Mouse (Mus musculus) layer of hippocampus, adult 18-20 months (tissue): Measurements from ENCODE around the gene Hist2h4. TPM values are rescaled to one million over a fixed set of nuclear protein-coding genes. Genes with fewer than 3 reads are reported as not detected.
"Not testable (repeated sequence)": the region's sequence is repeated elsewhere in the genome, so short reads cannot be mapped to it uniquely, and the experiment has no call there.

Experiments
- DNase-seq, 2 experiments: peaks; one replicate each; pipeline ENCODE4 v3.0.0; 2022; ENCODE audit warnings: low spot score in 2 of 2
- total RNA-seq, 2 experiments: library from RNA; stranded (reverse); gene quantifications; 2 replicates each; pipeline ENCODE4 v1.2.3; 2021

Hist2h4 gene
- total RNA-seq, 2 experiments from 2014 or later, result 33.3 to 33.7 TPM

DNA sequence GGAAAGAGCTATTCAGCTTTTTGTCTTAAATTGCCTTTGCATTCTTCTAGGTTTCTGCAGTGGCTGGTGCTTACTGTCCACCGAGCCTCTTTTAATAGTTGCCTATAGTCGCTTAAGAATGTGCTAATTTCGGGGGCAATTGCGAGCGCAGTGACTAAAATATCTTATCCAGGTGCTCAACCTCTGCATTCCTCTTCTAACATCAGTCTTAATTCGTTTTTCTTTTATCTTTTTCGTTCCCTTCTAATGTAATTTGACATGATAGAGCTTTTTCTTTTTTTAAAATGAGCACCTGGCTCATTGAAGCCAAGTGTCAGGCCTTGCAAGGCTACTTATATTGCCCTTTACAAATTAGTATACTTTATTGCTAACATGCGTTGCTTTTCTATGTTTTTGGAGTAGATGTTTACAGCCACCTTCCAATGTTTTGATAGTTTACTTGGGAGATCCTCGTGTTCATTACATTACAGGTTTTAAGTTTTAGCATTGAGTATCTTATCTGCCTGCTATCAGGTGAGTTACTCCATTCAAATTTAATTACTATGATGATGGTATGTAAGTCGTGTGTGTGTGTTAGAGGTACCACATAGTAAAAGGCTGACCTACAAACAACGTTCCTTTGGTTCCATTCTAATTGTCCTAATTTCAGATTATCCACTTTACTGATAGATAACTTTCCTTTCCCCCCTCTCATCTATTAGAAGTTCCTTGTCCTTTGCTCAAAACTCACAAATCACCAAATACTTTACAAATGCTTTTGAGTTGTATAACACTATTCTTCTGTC is 15.6 kb downstream of the Hist2h4 start:
- no peak for DNase-seq

DNA sequence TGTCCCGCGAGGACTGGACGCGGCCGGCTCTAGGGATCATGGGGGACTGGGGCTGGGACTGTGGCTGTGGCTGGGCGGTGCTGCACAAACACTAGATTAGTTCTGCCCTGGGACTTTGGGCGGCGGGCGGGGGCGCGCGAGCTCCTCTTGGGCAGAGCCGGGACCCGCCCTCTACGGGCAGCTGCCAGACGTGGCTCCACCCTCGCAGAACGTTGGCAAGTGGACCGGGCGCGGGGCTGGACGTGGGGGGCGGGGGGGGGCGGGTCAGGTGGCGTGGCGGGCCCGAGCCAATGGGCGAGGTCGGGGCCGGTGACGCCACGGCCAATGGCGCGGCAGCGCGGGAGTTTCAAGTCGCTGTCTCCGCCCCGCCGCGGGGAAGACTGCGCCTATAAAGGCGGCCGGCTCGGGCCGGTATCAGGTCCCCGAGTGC is 16.7 kb downstream of the Hist2h4 start, which contains the start of gene Hist2h3c1:
Hist2h3c1 (plus strand) TSS at position 259 of the 430 bp plus-strand sequence.
- not testable (repeated sequence) for DNase-seq

DNA sequence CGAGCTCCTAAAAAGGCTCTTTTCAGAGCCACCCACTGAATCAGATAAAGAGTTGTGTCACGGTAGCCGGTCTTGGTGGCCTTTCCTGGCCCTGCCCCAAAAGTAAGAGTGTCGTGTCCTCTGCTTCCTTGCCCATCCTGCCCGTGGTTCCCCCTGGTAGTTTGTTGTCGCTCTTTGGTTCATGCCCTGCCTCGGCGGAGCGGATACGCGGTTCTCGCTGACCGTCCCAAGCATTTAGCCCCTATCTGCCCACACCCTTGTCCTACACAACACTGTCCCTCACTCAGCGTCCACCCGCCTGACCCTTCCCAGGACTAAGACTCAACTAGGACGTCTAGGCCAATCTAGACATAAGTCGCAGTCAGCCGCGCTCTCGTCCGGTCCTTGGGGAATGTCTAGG is 17.1 kb downstream of the Hist2h4 start:
- DNase-seq, result not testable (repeated sequence)

DNA sequence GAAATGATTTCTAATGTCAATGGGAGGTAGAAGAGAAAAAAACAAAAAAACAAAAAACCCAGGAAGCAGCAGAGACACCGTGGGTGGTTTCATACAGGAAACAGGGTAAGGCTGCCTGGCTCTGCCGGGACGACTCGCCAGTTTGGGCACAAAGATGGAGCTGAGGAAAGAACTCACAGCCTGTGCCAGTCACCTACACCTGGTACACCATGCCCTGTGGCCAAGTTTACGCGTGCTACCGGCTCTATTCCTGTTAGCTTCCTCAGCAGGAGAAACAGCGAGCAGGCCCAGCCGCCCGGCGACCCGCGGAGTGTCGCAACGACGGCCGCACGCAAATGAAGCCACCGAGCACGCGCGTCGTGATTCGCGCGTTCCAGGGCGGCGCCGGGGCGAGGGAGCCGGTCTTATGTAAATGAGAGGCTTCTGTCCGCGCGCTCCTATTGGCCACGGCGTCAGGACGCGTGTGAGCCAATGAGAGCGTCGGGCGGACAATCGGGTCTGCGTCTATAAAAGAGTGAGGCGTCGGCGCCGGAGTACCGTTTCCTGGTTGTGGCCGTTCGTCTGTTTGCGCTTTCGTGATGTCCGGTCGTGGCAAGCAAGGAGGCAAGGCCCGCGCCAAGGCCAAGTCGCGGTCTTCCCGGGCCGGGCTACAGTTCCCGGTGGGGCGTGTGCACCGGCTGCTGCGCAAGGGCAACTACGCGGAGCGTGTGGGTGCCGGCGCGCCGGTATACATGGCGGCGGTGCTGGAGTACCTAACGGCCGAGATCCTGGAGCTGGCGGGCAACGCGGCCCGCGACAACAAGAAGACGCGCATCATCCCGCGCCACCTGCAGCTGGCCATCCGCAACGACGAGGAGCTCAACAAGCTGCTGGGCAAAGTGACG is 17.9 kb downstream of the Hist2h4 start, which contains the start of gene Hist2h2aa1:
Hist2h2aa1 (plus strand) TSS at position 495 of the 884 bp plus-strand sequence.
- DNase-seq, result peak; percentile 86 to 90

DNA sequence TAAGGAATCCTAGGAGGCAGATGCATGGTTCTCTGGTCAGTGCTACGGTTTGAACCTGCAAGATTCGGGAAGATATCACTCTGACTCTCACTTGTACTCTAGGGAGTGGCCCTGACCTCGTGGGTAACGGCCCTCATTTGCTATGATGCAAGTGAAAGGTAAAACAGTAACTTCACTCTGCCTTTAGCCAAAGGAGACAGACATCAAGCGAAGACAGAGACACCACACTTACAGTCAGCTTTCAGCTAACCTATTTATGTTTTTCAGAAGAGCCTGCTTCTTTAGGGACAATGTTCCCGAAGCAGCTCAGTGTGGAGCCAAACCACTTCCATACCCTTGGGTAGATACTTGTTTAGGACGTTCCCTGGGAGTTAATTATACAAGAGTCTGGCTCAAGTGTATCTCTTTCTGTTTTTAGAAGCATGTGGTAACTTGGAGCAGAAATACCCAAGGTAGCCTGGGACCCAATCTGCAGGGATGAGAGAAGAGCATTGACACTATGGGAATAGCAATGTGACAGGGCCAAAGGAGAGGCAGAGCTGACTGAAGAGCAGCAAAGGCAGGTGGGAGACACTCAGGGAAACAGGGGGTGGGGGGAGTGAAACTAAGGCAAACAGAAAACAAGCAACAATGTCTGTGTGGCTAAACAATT is 19.1 kb downstream of the Hist2h4 start:
- DNase-seq, result no peak

DNA sequence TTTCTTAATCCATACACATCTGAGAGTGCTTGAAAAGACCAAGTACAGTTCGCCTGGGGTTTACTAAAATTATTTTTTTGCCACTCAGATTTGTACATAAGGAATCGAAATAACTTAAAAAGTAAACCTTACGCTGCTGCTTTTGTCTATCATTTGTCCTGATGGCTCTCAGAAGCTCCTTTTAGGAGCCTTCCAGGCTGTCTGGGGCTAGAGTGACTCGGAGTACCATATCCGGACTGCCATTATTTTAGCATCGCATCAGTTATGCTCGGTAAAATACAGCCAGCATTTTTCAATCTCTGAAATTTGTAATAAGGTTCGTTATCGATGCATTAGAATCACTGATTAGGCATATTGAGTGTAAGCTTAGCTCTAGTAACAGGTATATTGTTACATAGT is 22.3 kb downstream of the Hist2h4 start:
- DNase-seq, result no peak

DNA sequence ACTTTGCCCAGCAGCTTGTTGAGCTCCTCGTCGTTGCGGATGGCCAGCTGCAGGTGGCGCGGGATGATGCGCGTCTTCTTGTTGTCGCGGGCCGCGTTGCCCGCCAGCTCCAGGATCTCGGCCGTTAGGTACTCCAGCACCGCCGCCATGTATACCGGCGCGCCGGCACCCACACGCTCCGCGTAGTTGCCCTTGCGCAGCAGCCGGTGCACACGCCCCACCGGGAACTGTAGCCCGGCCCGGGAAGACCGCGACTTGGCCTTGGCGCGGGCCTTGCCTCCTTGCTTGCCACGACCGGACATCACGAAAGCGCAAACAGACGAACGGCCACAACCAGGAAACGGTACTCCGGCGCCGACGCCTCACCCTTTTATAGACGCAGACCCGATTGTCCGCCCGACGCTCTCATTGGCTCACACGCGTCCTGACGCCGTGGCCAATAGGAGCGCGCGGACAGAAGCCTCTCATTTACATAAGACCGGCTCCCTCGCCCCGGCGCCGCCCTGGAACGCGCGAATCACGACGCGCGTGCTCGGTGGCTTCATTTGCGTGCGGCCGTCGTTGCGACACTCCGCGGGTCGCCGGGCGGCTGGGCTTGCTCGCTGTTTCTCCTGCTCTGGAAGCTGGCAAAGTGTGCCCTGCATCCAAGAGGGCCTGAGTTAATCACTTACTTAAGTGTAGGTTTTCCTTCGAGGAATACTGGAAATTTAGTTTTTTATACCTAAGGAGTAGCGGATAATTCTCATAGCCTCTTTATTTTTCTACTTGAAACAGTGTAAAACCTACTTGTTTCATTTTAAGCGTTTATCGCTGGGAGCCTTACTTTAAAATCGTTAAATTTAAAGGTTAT is 22.9 kb downstream of the Hist2h4 start, which contains the start of gene Hist2h2aa2:
Hist2h2aa2 (minus strand) TSS at position 328 of the 850 bp plus-strand sequence.
- DNase-seq, result peak; percentile 94 to 98

DNA sequence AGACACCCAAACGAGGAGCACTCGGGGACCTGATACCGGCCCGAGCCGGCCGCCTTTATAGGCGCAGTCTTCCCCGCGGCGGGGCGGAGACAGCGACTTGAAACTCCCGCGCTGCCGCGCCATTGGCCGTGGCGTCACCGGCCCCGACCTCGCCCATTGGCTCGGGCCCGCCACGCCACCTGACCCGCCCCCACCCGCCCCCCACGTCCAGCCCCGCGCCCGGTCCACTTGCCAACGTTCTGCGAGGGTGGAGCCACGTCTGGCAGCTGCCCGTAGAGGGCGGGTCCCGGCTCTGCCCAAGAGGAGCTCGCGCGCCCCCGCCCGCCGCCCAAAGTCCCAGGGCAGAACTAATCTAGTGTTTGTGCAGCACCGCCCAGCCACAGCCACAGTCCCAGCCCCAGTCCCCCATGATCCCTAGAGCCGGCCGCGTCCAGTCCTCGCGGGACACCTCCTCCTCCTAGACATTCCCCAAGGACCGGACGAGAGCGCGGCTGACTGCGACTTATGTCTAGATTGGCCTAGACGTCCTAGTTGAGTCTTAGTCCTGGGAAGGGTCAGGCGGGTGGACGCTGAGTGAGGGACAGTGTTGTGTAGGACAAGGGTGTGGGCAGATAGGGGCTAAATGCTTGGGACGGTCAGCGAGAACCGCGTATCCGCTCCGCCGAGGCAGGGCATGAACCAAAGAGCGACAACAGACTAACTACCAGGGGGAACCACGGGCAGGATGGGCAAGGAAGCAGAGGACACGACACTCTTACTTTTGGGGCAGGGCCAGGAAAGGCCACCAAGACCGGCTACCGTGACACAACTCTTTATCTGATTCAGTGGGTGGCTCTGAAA is 23.9 kb downstream of the Hist2h4 start, which contains the start of gene Hist2h3c2:
Hist2h3c2 (minus strand) TSS at position 174 of the 840 bp plus-strand sequence.
- peak in 1 of 2 experiments; percentile 45 for DNase-seq

DNA sequence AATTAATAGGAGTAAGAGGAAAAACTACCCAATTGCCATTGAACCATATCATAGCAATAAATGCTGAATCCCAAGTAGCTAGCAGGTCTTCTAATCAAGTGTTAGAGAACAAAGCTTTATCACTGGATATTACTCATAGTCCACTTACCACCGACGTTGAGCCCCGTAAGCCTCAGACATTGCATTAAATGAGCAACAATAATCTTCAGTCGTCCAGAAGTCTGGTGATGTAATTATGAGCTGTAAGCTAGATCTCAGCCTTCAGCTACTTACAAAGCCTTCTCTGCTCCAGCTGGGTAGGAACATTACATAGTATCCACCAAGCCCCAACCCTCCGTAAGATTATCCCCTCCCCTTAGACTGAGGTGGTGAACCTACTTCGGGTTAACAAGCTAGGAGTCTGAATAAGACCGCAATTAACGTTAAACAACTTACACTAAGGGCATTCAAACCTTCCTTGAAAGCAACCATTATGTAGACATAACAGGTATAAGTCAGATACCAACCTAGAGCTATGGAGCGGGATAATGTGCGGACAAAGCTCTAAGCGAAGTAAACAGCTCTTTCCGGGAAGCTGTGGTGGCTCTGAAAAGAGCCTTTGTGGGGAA is 25.1 kb downstream of the Hist2h4 start:
- no peak for DNase-seq

DNA sequence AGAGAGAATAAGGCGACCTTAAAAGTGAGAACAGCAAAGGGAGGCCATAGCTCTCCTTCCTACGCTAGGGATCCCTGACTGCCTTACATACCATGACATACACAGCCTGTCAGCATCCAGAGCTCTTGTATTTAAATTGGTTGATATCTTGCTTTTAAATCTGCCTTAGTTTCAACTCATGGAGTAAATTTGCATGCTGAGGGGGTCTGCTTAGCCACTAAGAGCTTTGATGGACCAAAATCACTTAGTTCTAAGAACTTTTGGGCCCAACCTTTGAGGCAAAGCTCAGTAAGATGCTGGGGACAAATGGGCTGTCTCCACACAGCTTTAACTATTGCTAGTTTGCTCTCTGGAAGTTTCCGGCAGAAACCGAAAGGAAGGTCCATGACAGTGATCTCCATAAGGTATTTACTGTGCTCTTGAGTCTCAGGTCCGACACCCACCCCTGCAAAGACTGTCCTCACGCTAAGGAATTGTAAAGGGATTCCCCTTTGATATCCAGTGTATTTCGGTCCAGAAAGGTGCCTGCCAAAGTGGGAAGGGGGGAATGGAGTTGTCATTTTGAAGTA is 25.7 kb downstream of the Hist2h4 start:
- DNase-seq, result no peak

DNA sequence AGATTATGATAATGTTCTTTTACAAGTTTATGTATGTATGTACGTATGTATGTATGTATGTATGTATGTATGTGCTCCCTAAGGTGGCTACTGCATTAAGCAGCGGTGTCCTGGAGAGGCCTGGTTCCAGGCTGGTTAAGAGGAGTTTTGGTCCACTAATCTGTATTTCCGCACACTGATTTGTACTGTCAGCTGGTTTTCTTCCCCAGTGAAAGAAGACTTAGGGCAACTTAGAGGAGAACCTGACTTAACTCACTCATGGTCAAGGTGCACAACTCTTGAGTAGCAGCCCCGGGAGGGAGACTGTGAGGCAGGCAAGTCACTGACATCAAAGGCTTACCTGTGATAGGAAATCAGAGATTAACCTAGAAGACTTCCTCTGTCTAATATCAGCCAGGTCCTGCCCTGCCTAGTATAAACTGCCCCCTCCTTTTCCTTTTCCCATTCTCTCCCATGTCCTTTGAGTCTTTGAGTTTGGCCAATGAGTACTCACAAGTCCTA is 26.2 kb downstream of the Hist2h4 start:
- no peak for DNase-seq

DNA sequence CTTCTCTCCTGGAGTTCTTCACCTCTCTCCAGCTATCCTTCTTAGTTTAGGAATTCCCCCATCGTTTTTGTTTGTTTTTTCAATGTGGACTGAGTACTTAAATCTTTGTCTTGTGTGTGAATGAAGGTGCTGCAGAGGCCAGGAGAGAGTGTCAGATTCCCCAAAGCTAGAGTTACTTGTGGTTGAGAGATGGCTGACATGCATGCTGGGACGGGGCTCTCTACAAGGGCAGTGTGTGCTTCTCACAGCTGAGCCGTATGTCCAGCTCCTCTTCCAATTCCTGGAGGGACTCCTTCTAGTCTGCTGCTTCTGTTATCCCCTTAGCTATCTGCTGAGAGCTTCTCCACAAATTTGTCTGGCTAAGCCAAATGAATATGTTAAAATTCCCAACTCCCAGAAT is 27.3 kb downstream of the Hist2h4 start:
- DNase-seq, result no peak

DNA sequence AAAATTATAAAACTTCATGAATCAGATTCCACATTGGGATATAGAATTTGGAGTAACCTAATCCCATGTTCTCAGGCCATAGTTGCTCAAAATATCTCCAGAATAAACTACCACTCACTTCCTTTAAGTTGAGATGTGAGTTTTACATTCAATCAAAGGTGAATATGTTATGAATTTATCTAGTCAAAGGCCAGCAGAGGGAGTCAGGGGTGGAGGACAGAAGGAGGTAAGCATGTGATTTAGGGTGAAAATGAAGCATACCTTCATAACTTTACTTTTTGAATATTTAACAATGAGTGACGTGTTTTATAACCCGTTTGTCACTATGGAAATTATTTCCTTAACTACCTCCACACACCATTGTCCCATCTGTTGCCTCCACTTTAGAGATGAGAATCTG is 28.2 kb downstream of the Hist2h4 start:
- DNase-seq, result no peak

DNA sequence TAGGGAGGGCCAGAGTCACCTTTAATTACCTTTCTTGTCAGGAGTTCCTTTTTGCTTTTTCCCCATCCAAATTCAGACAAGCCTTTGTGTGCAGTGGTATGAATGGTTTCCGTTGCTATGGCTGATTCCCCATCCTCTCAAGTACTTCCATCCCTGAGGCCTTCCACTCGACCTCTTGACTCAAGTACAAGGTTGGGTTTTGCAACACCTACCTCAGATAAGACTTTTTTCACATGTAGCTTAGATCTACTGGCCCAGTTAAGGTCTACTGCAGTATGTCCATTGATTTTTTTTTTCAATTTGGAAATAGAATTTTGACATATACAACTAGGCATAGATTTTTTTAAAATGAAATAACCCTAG is 31.4 kb downstream of the Hist2h4 start:
- no peak for DNase-seq

DNA sequence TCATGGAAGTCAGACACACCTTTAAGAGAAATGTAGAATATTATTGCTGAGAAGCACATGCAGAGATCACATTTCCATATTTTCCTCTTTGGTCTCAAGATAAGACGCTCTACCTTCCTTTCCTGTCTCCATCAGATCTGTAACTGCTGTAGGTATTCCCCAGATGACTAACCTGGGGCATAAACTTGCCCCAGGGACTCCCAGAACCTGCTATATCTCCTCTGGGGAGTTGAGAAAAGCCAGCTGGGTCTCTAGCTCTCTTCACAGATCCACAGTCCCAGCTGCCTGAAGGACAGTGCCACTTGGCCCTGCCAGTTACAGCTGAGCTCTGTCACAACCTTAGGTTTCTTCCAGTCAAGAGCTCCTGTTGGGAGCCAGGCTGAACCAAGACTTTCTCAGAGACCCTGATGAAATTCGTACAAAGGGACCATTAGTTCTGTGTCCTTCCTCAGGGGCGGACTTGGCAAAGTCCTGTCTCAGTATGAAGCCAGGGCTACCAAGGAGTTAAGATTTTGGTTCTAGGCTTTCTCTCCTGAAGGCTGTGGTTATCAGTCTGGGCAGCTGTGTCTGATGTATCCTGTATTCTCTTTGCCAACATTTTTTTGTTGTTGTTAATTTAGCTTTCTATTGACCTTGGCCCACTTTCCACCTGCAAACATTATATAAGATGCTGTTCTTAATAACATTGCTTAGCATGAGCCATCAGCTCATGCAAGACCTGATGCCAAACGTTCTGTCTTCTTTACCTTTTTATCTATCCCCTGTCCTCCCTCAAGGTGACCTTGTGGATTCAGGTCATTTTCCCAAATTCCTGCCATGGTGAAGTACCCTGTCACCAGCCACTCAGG is 32.0 kb downstream of the Hist2h4 start:
- DNase-seq, result no peak

DNA sequence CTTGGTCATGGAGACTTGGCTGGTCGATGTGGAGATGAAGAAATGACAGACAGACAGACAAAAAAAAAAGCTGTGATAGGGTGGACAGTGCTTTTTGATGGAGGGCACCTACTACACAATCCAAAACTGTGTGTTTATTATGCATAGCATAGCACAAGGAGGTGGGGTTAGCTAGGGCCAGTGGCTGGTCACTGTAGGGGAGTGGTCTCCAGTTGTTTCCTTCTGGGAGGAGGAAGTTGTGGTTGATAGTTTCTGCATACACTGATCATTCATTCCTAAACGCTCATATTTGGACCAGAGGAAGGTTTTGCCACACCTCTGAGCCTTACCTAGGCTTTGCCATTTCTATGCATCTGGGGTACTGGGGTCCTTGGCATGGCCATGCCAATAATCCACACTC is 32.7 kb downstream of the Hist2h4 start:
- no peak for DNase-seq

DNA sequence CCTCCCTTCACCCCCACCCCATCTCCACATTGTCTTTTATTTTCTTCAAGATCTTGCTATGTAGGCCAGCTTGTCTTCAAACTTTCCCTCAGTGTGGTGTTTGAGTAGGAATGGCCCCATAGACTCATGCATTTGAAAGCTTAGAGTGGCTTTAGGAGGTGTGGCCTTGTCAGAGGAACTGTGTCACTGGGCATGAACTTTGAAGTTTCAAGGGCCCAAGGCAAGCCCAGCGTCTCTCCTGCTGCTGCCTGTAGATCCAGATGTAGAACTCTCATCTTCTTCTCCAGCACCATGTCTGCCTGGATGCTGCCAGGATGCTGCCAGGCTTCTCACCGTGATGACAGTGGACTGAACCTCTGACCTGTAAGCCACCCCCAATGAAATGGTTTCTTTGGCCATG is 34.3 kb downstream of the Hist2h4 start:
- no peak for DNase-seq
